Mouse (Mus musculus) hindbrain, embryonic 13.5 days (tissue): ENCODE results near the gene Gss. TPM values are rescaled to one million over a fixed set of nuclear protein-coding genes. Genes with fewer than 3 reads are reported as not detected.

Experiments used
- ATAC-seq: fragments of 200-750 bp; cut with Nextera tagmentation; 2 replicates; pipeline ENCODE4 v1.8.0; 2017; ENCODE audit warnings: moderate TSS enrichment; ENCODE audit not compliant: low FRiP score
- H3K27ac ChIP-seq: fragments of 300-500 bp; sonication (generic); 2 replicates; pipeline ENCODE4 v1.5.1; 2015; ENCODE audit warnings: inconsistent platforms, mild to moderate bottlenecking, moderate library complexity
- H3K27me3 ChIP-seq: fragments of 300-500 bp; sonication (generic); 2 replicates; pipeline ENCODE4 v1.6.1; 2015; ENCODE audit warnings: mild to moderate bottlenecking, inconsistent platforms
- H3K36me3 ChIP-seq: fragments of 300-500 bp; sonication (generic); 2 replicates; pipeline ENCODE4 v1.6.1; 2015; ENCODE audit warnings: mild to moderate bottlenecking, inconsistent platforms
- H3K4me1 ChIP-seq: fragments of 300-500 bp; sonication (generic); replicated peaks from 2 replicates; pipeline ENCODE4 v1.6.1; 2015; ENCODE audit warnings: inconsistent platforms
- H3K4me2 ChIP-seq: fragments of 300-500 bp; sonication (generic); 2 replicates; pipeline ENCODE4 v1.6.1; 2015; ENCODE audit warnings: inconsistent platforms, mild to moderate bottlenecking, moderate library complexity
- H3K4me3 ChIP-seq: fragments of 300-500 bp; sonication (generic); 2 replicates; pipeline ENCODE4 v1.5.1; 2015; ENCODE audit warnings: mild to moderate bottlenecking, inconsistent platforms
- H3K9ac ChIP-seq: fragments of 300-500 bp; sonication (generic); 2 replicates; pipeline ENCODE4 v1.6.1; 2015; ENCODE audit warnings: mild to moderate bottlenecking, inconsistent platforms
- H3K9me3 ChIP-seq: fragments of 300-500 bp; sonication (generic); 2 replicates; pipeline ENCODE4 v1.6.1; 2016; ENCODE audit warnings: inconsistent platforms
- WGBS: fragments of 180-500 bp; shearing (Covaris S2); methylation state at CpG from one replicate; pipeline ENCODE4 v1.1.7; 2015; 5-methylcytosine and 5-hydroxymethylcytosine counted together
- microRNA counts: library from miRNA; unstranded; fragments of <30 nt; microRNA quantifications from one replicate; lab custom pipeline; 2016
- microRNA-seq: library from miRNA; unstranded; fragments of <30 nt; microRNA quantifications from one replicate; pipeline ENCODE4, GENCODE M21; 2016
- polyA plus RNA-seq: library from polyadenylated mRNA; unstranded; fragments of >200 nt; fragmentation: Nextera tagmentation; extraction: Ambion mirVana; gene quantifications from 2 replicates; pipeline ENCODE4 v1.2.1, GENCODE M21; 2015

Gss gene
- polyA plus RNA-seq, 1 experiment from 2014 or later, result 16.4 TPM

DNA sequence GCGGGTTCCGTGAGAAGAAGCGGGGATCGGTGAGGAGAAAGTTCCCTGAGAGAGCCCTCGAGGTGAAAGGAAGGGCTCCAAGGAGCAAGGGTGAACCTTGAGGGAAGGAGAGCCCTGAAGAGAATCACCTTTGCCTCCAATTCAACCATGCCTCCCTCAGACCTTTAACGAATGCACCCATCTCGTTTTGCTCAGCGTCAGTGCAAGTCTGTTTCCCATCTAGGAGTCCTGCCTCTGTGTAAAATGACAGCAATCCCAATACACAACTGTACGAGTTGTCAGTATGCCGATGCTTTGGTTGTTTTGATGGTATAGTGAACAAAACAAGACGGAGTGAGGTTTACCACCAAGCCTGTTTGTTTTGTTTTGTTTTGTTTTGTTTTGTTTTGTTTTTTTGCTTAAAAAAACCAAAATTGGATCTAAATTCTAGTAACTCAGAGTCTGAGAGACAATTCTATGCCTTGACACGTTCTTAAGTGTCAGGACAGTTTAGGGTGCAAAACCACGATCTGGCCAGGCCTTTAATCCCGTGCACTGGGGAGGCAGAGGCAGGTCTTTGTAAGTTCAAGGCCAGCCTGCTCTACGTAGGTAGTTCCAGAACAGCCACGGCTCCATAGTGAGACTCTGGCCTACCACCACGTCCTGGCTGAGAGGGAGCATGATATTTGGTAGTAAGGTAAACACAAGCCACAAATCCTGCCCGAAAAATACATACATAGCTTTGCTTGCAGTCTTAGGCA lies 73.9 kb downstream of the Gss start:
- Histone ChIP-seq H3K4me3 (peak overlapping the region; percentile 66), H3K27ac (peak overlapping the region; percentile 85), H3K9me3 (no peaks in the 10 kb centered on the region), H3K36me3 (0 out of 2 replicates have a peak, but pooled peaks cover 1% of the 10 kb centered on the region), H3K4me2 (peak overlapping the region; percentile 76), H3K4me1 (peaks cover 20% of the 10 kb centered on the region), H3K9ac (peak overlapping the region; percentile 75), H3K27me3 (no peaks in the 10 kb centered on the region)
- no peak for ATAC-seq
- 24% methylated on average over 18 of the region's 18 CpGs for WGBS

- Histone ChIP-seq H3K4me1 (peaks cover 29% of the 10 kb centered on the region), H3K4me2 (peak within 1 kb of the TSS; percentile 76), H3K9ac (peak within 1 kb of the TSS; percentile 75), H3K27me3 (no peaks in the 10 kb centered on the region), H3K9me3 (no peaks in the 10 kb centered on the region), H3K36me3 (no peaks in the 10 kb centered on the region), H3K27ac (peak within 1 kb of the TSS; percentile 85), H3K4me3 (peak within 1 kb of the TSS; percentile 66)
- WGBS, result 3% methylated on average over 70 of the region's 70 CpGs
- peak; percentile 98 for ATAC-seq
Measured at GRCm38 (mm10) chr2:155517455-155518423, 74.9 kb downstream of the Gss start, which contains the start of the genes Acss2 and Ggt7. Gene Acss2, plus strand, starts transcription at chr2:155517948. Gene Ggt7, minus strand, starts transcription at chr2:155518237.

DNA sequence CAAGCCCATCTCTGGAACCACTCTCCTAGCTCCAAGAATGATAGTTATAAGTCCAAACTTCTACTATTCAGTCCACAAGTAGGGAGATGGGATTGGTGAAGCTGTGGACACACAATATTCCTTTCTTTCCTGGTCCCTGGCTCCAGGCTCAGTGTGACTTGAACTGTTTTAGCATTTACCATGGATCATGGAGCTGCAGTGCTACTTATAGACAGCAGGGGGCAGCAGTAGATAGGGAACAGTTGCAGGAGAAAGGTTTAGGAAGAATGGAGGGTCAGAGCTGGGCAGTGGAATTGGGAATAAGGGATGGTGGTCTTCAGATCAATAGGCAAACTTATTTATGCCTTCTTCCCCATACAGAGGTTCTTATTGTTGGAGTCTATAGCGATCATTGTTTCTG lies 76.7 kb downstream of the Gss start:
- H3K4me2 ChIP-seq, result no peak overlapping the region
- H3K4me1 ChIP-seq, result peaks cover 35% of the 10 kb centered on the region
- no peak for ATAC-seq
- H3K27me3 ChIP-seq, result no peaks in the 10 kb centered on the region
- peaks cover 5% of the 10 kb centered on the region; the same call in 1 of the 2 replicates for H3K36me3 ChIP-seq
- WGBS, result 16% methylated on average over 1 of the region's 1 CpGs
- no peak overlapping the region for H3K9ac ChIP-seq
- no peaks in the 10 kb centered on the region for H3K9me3 ChIP-seq
- no peak overlapping the region for H3K4me3 ChIP-seq
- no peak overlapping the region for H3K27ac ChIP-seq

DNA sequence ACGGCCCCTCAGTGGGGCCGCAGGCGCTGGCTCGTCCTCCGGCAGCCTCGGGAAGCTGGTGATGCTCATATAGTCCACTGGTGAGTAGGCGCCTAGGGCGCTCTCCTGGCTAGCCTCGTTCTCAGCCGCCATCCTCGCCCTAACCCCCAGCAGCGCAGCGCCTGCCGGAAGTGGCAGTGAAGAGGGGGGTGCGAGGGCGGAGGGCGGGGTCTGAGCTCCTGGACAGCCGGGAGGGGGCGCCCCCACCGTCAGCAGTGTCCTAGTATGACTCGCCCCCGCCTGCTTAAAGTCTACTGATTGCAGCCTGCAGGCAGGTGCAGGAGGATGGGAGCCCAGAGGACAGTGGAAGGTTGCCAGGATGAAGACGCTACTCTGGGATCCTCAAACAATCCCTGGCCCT lies 77.9 kb downstream of the Gss start:
- Histone ChIP-seq H3K9ac (peak overlapping the region; percentile 96), H3K36me3 (peaks cover 9% of the 10 kb centered on the region), H3K27ac (peak overlapping the region; percentile 84), H3K9me3 (no peaks in the 10 kb centered on the region), H3K27me3 (no peaks in the 10 kb centered on the region), H3K4me1 (peaks cover 35% of the 10 kb centered on the region), H3K4me2 (peak overlapping the region; percentile 84), H3K4me3 (peak overlapping the region; percentile 72)
- ATAC-seq, result peak; percentile 26
- under 1% methylated on average over 22 of the region's 23 CpGs for WGBS

DNA sequence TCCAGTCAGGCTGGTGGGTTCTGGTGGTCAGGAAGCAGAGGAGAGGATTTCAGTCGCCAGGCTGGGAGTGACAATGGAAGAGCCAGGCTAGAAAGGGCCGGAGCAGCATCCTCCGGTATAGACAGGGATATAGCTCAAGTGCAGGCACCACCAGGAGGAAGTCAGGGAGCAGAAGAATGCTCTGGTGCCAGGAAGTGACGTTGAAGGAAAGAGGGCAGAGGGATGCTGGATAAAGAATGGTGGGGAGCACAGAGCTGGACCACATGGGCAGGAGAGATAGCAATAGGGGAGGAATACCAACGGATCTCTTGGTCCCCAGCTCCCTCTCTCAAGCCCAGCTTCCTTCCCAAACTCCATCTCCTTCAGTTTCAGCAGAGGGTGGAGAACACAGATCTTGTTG lies 79.1 kb downstream of the Gss start:
- WGBS, result 64% methylated on average over 5 of the region's 5 CpGs
- Histone ChIP-seq H3K36me3 (peaks cover 10% of the 10 kb centered on the region), H3K27ac (peak overlapping the region; percentile 84), H3K27me3 (no peaks in the 10 kb centered on the region), H3K9ac (peak overlapping the region; percentile 96), H3K4me3 (peak overlapping the region; percentile 72), H3K9me3 (no peaks in the 10 kb centered on the region), H3K4me2 (peak overlapping the region; percentile 84), H3K4me1 (peaks cover 30% of the 10 kb centered on the region)
- no peak for ATAC-seq

MicroRNA genes within 50 kb of the gene (microRNA counts, 519-probe panel; counts per million panel counts)
- 51.3 counts per million for microRNA mmu-miR-499 (lab: Ali Mortazavi, UCI)

Small RNA genes lying within 50 kb of the gene (microRNA-seq; reads per million reads assigned to microRNA genes)
- 4.0 reads per million, percentile 10 among the genes with 10 or more reads in this experiment for gene Mir499

Other genes starting within 250 kb of the Gss start
- 52.1 and 53.6 TPM in 2 replicates for gene Pigu, start 235.4 kb downstream of the Gss start, polyA plus RNA-seq
- 125 and 126 TPM in 2 replicates for gene Trp53inp2, start 211.8 kb downstream of the Gss start, polyA plus RNA-seq
- 27.9 and 32.1 TPM in 2 replicates for gene Ncoa6, start 118.9 kb downstream of the Gss start, polyA plus RNA-seq
- gene Acss2, start 74.9 kb downstream of the Gss start, polyA plus RNA-seq, result 26.6 and 29.0 TPM in 2 replicates
- 66.3 and 73.6 TPM in 2 replicates for gene Ggt7, start 74.6 kb downstream of the Gss start, polyA plus RNA-seq
- 0.82 and 0.88 TPM in 2 replicates for gene Myh7b, start 18.4 kb upstream of the Gss start, polyA plus RNA-seq
- gene Trpc4ap, start 99.6 kb upstream of the Gss start, polyA plus RNA-seq, result 166 and 170 TPM in 2 replicates
- 45.3 and 46.4 TPM in 2 replicates for gene Edem2, start 136.7 kb upstream of the Gss start, polyA plus RNA-seq
- not detected in 2 replicates for gene Gm17581, start 143.1 kb upstream of the Gss start, polyA plus RNA-seq
- gene Procr, start 158.3 kb upstream of the Gss start, polyA plus RNA-seq, result 2.8 and 4.1 TPM in 2 replicates
- gene Mmp24, start 182.5 kb upstream of the Gss start, polyA plus RNA-seq, result 11.3 and 11.9 TPM in 2 replicates
- 28.5 and 28.6 TPM in 2 replicates for gene BC029722, start 226.6 kb upstream of the Gss start, polyA plus RNA-seq
- gene Eif6, start 234.1 kb upstream of the Gss start, polyA plus RNA-seq, result 148 and 152 TPM in 2 replicates
- 0.60 and 0.63 TPM in 2 replicates for gene Fam83c, start 242.0 kb upstream of the Gss start, polyA plus RNA-seq